Mouse (Mus musculus): ENCODE measurements at regions not wholly inside any gene's neighbourhood (a gene's known extent, or its start where the extent isn't known, plus 50 kb on each side); places are given as distances from the start of the nearest gene placed in this dataset.

- TF ChIP-seq CTCF (IDR thresholded peaks at IDR 0.05; ENCODE audit: control insufficient read depth, insufficient read depth, insufficient read length) (no peak), CEBPB (IDR thresholded peaks at IDR 0.05; ENCODE audit: low read depth) (no peak), FOSL1 (IDR thresholded peaks at IDR 0.05; ENCODE audit: insufficient read depth, low read length, poor library complexity, severe bottlenecking) (no peak), USF1 (IDR thresholded peaks at IDR 0.05; ENCODE audit: low read depth) (no peak), MAX (IDR thresholded peaks at IDR 0.05) (no peak)
Observed at GRCm38 (mm10) chr12:79955501-79955900, 157.3 kb downstream of the Zfp36l1 start.

All from C2C12 (cell line).